Mouse (Mus musculus): ENCODE measurements at regions not wholly inside any gene's neighbourhood (a gene's known extent, or its start where the extent isn't known, plus 50 kb on each side); places are given as distances from the start of the nearest gene placed in this dataset.

- no peak for DNase-seq
These were observed 179.7 kb upstream of the Lpp start for GRCm38 (mm10) chr16:24213577-24213976.

GRCm38 (mm10) chr16:24212702-24213101 is 180.6 kb upstream of the Lpp start:
- no peak for DNase-seq

GRCm38 (mm10) chr16:24211588-24211987 is 181.7 kb upstream of the Lpp start:
- no peak for DNase-seq

DNA sequence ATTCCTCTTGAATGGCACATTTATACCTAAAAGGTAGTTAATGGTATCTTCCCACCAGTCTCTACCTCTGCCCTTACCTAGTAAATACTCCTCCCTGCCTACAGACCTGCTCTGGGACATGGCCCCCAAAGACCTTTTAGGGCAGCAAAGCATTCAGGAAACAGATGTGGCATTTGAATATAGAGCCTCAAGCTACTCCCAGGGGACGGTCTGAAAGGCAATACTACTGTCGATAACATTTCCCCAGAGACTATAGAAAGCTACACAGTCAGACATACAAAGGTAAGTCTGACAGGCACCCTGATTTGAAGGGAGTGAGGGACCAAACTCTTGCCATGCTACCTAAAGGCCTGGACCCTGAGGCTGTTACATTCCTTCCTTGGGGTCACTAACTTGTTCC is 184.4 kb upstream of the Lpp start:
- DNase-seq: no peak

GRCm38 (mm10) chr16:24208118-24208517 is 185.2 kb upstream of the Lpp start:
- DNase-seq: no peak

DNA sequence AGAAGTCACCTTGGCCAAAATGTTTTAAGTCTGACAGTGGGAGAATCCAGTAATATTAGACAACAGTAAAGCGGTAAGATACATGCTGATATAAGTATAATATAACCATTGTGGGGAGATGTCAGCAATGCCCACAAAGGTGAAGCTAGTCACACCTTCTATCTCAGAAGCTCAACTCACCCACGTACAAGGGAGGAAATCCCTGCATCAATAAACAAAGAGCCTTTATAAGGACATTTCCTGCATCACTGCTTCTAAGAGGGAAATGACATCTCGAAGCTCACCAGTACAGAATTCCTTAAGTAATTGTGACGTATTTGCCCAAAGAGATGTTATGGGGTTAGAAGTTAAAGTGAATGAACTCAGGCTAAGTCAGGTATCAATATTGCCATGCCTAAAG is 186.3 kb upstream of the Lpp start:
- DNase-seq: no peak

DNA sequence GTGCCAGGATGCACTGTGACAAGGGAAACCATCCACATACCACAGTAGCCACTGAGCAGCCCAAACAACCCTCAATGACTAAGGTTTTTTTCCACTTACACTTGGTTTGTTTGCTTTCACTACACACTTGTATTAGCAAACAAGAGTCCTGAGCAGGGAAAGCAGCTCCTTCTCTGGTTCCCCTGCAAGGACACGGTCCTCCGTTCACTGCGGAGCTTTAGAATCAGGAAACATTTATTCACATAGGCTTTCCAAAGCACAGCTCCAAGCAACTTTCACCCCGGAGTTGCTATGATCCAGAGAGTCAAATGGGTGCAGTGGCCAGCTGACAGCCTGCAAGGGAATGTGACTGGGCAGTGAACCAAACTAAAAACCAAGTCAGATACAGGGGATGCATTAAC is 186.8 kb upstream of the Lpp start:
- no peak for DNase-seq

DNA sequence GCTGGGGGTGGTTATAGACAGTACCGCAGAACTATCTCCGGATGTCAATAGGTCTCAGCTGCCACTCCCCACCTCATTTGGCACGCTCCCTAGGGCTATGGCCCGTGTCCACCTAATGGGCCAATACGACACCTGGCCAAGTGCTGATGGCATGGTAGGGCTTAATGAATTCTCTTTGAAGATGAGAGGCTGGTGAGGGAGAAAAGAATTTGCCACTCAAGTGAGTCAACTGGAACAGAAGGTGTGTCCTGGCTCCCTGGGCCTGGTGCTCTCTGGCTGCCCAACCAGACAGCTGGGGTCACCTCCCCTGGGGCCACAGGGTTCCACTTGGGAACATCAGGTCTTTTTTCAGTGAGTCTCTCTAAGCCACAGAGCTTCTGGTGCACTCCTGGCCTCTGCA is 187.7 kb upstream of the Lpp start:
- peak in 1 of 2 experiments; percentile 34 for DNase-seq

- DNase-seq: no peak
These were observed 189.1 kb upstream of the Lpp start for GRCm38 (mm10) chr16:24204064-24204730.

- DNase-seq: no peak
These were observed 190.7 kb upstream of the Lpp start for GRCm38 (mm10) chr16:24202653-24203052.

DNA sequence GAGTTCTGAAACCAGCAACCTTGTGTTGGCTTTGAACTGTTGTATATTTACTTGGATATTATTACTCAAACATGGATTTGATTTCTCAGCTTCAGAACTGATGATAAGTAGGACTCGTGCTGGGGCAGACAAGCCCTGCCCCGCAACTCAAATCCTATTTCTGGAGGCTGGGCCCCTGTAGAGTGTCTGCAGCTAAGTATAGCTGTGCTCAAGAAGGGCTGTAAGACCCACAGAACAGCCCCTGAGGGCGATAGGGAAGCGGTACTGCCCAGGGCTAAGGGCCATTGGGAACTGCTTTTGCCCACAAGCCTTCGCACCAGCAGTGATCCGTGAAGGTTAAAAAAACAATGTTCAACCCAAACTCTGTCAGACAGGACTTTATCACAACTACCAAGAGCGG is 191.9 kb upstream of the Lpp start:
- no peak for DNase-seq

GRCm38 (mm10) chr16:24200200-24200599 is 193.1 kb upstream of the Lpp start:
- DNase-seq: no peak

DNA sequence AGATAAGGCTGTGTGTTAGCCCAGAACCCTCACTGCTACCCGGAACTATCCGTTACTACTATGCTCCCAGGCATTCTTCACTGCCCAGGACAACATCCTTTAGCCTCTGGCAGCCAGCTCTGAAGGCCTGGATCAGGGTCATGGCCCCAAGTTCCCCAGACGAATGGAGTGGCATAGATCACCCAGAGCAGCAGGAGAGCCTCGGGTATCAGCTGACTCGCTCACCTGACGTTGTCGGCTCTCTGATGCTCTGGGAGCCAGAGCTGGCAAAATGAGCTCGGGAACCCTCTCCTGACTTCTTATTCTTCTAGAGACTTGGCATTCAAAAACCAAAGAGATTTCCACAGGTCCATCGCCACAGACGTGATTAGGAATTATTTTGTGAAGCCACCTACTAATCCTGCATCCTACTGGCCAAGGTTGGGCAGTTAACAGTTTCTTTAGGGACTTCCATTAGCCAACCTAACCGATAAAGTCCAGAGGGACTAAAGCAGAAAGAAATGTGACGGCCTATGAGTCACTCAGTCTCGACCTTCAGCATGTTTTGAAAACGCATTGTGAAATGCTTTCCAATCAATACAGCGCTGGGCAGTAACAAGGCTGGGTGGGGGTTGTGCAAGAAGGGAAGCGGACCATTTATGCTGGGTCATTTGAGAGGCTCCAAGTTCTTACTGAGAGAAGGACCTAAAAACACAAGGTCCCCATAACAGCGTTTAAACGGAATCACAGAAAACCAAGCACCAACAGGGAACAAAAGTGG is 193.7 kb upstream of the Lpp start:
- DNase-seq: no peak

DNA sequence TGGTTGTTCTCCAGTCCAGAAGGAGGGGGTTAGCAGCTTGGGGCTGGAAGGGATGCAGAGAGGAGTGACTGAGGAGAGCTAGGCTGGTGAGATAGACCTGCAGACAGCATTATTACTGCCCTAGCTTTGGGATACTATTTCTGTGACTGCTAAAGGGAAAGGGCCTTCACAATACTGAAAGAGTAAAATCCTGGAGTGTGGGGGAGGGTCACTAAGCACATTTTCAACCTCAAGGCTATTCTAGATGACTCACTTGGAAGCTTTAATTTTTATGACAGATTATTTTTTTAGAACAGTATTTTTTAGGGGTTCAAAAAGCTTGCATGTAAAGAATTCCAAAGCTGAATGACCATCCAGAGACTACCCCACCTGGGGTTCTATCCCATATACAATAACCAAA is 195.0 kb upstream of the Lpp start:
- DNase-seq: no peak

- no peak for DNase-seq
These were observed 195.7 kb upstream of the Lpp start for GRCm38 (mm10) chr16:24197618-24198017.

DNA sequence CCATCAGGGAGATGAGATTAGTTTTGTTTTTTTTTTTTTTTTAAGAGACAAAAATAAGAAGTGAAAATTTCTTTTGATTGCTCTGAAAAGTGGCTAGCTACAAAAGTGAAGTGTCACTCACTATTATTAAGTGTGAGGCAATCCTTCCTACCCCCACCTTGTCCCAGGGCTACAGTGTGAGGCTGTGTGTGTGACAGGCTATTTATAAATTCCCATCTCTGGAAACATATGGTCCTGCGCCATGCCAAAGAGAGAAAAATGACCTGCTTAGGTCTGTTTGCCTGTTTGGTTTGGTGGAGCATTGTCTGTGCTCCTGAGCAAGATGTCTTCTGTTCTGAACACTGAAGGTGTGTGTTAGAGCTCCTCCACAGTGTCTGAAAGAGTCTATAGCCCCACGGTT is 199.4 kb upstream of the Lpp start:
- peak; percentile 80 to 89 for DNase-seq

DNA sequence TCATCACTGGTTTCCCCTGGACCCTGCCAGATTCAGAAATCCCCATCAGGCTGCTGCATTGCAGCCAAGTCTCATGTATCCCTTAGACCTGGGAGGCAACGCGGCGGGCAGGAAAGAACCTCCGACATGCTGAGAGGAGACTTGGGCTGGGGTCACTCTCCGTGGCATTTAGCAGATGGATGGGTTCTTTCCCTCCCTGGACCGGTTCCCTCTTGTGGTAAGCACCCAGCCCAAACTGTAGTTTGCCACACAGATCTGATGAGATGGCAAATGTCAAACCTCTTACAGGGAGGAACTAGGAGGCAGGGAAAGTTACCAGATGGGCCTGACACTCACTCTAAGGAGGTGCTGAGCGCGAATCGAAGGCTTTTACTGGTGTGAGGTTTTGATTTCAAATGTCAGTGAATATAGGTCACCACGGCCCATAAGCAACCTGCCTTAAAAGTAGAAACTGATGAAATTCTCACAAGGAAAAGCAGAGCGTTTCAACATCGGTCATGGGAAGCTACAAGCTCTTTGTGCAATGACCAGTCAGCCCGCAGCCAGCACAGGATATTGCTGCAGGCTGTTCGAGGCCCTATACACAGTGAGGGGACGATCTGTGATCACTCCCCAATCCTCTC is 199.9 kb upstream of the Lpp start:
- peak; percentile 74 to 80 for DNase-seq

- peak in 1 of 2 experiments; percentile 18 for DNase-seq
These were observed 201.3 kb upstream of the Lpp start for GRCm38 (mm10) chr16:24192013-24192412.

DNA sequence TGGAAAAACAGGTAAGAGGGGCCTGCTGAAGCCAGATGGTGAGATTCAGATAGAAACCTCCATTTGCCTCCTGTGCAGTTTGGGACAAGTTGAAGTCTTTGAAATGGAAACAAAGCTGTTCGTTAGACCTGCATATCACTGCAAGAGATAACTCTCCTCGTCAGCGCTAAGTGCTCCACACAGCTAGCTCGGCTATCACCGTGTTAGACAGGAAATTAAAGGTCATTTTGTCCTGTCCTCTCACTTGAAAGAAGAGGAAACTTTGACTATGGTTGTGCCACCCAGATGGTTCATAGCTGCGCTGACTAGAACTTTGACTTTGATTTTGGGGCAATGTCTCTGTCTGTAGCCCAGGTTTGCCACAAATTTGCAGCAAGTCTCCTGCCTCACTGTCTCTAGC is 198.5 kb upstream of the Bcl6 start:
- DNase-seq: no peak

DNA sequence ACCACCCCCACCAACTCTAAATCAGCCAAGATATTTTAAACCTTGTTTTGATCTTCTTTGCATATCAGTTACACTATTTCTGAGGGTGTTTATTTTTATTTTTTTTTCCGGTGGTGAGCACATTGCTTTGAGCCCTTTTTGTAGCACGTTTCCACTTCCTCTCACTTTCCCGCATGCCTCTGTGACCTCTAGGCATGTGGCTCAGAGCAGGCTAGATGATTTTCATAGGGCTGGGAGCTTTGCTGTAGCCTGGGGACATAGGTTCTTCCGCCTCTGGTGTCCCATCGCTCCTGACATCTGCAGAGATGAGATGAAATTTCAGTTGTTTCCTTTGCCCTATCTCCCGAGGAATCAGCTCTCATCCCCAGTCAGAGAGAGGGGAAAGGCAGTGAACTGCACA is 197.3 kb upstream of the Bcl6 start:
- DNase-seq: no peak

- no peak for DNase-seq
These were observed 196.2 kb upstream of the Bcl6 start for GRCm38 (mm10) chr16:24184846-24185245.

DNA sequence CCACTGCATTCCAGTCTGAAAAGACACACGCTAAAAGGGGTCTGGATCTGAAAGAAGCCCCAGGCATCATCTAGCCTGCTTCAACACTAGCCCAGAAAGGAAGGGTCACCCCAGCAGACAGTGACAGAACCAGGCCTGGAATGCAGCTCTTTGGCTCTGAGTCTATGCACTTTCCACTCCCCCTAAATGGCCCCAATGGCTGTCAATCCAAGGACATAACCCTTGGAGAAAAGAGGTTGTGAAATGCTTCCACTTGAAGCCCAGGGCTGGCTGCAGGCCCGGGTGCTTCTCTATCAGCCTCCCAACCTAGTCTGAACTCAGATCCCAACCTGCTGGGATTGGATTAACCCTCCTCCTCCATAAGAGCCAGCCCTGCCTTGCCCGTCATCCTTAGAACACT is 194.6 kb upstream of the Bcl6 start:
- DNase-seq: no peak

DNA sequence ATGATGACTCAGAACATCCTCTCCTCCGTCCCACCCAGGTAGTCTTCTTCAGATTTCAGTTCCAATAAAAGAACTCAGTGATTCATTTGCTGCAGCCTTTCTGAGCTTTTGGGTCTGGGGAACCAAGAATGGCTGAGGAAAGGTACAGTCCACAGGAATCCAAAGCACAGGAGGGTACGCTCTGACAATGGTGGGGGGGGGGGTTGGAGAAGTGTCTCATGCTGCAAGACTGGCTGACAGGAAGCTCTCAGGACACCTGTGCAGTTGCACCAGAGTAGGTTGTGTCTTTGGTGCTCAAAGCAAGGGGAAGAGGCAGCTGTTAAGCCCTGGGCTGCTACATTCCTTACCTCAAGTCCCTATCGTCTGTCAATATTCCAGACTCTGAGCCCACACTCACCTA is 192.7 kb upstream of the Bcl6 start:
- DNase-seq: no peak

- DNase-seq: no peak
These were observed 192.0 kb upstream of the Bcl6 start for GRCm38 (mm10) chr16:24180666-24181065.
